Mouse (Mus musculus) spleen, adult 2 months (tissue): ENCODE data around the gene Gm38392.

Experiments used
- CTCF ChIP-seq: fragments of 200-500 bp; IDR thresholded peaks from 2 replicates; pipeline ENCODE4 v1.5.1; 2011; ENCODE audit warnings: mild to moderate bottlenecking, inconsistent platforms; ENCODE audit not compliant: insufficient read depth, insufficient read length, insufficient replicate concordance; ENCODE audit errors: extremely low read depth
- POLR2A ChIP-seq: fragments of 200-500 bp; IDR thresholded peaks from 2 replicates; pipeline ENCODE4 v1.6.1; 2011; ENCODE audit warnings: low read depth, low read length, inconsistent platforms

GRCm38 (mm10) chr3:88205563-88206491 lies 81.2 kb downstream of the Gm38392 start:
- TF ChIP-seq CTCF (no peak), POLR2A (no peak)
